Mouse (Mus musculus) forebrain, embryonic 11.5 days (tissue): Measurements from ENCODE around the gene Ttf2. TPM values are rescaled to one million over a fixed set of nuclear protein-coding genes. Genes with fewer than 3 reads are reported as not detected.

ENCODE experiments used
- ATAC-seq: fragments of 200-750 bp; cut with Nextera tagmentation; replicated peaks from 2 replicates; pipeline ENCODE4 v1.8.0; 2017; ENCODE audit warnings: moderate TSS enrichment; ENCODE audit not compliant: low FRiP score
- DNase-seq: peaks from one replicate; pipeline ENCODE4 v3.0.0-alpha.2; 2017; ENCODE audit warnings: low spot score
- H3K27ac ChIP-seq: fragments of 300-500 bp; sonication (generic); 2 replicates; pipeline ENCODE4 v1.5.1; 2014; ENCODE audit warnings: low read depth, low read length
- H3K27me3 ChIP-seq: fragments of 300-500 bp; sonication (generic); 2 replicates; pipeline ENCODE4 v1.6.1; 2014; ENCODE audit warnings: mild to moderate bottlenecking, low read length, mixed read lengths; ENCODE audit not compliant: control insufficient read depth, insufficient read depth
- H3K36me3 ChIP-seq: fragments of 300-500 bp; sonication (generic); 2 replicates; pipeline ENCODE4 v1.6.1; 2014; ENCODE audit warnings: mild to moderate bottlenecking, low read length, moderate library complexity, mixed read lengths; ENCODE audit not compliant: control insufficient read depth, insufficient read depth
- H3K4me1 ChIP-seq: fragments of 300-500 bp; sonication (generic); replicated peaks from 2 replicates; pipeline ENCODE4 v1.6.1; 2014; ENCODE audit warnings: low read length, mixed read lengths; ENCODE audit not compliant: control insufficient read depth, insufficient read depth
- H3K4me2 ChIP-seq: fragments of 300-500 bp; sonication (generic); 2 replicates; pipeline ENCODE4 v1.6.1; 2014; ENCODE audit warnings: low read depth, mild to moderate bottlenecking, low read length, moderate library complexity, mixed read lengths; ENCODE audit not compliant: severe bottlenecking
- H3K4me3 ChIP-seq: fragments of 300-500 bp; sonication (generic); 2 replicates; pipeline ENCODE4 v1.5.1; 2014; ENCODE audit warnings: low read depth, low read length
- H3K9ac ChIP-seq: fragments of 300-500 bp; sonication (generic); 2 replicates; pipeline ENCODE4 v1.6.1; 2014; ENCODE audit warnings: low read length
- H3K9me3 ChIP-seq: fragments of 300-500 bp; sonication (generic); 2 replicates; pipeline ENCODE4 v1.6.1; 2016; ENCODE audit warnings: low read length, mixed read lengths; ENCODE audit not compliant: control insufficient read depth
- WGBS: fragments of 180-500 bp; shearing (Covaris S2); extraction: QIAGEN DNeasy Blood & Tissue Kit; methylation state at CpG from one replicate; pipeline ENCODE4 v1.1.7; 2014; 5-methylcytosine and 5-hydroxymethylcytosine counted together
- polyA plus RNA-seq: library from polyadenylated mRNA; unstranded; fragments of >200 nt; fragmentation: Nextera tagmentation; extraction: Ambion mirVana; gene quantifications from 2 replicates; pipeline ENCODE4 v1.2.1, GENCODE M21; 2014

The Ttf2 gene
- polyA plus RNA-seq, 1 experiment from 2014 or later = 30.8 TPM

DNA sequence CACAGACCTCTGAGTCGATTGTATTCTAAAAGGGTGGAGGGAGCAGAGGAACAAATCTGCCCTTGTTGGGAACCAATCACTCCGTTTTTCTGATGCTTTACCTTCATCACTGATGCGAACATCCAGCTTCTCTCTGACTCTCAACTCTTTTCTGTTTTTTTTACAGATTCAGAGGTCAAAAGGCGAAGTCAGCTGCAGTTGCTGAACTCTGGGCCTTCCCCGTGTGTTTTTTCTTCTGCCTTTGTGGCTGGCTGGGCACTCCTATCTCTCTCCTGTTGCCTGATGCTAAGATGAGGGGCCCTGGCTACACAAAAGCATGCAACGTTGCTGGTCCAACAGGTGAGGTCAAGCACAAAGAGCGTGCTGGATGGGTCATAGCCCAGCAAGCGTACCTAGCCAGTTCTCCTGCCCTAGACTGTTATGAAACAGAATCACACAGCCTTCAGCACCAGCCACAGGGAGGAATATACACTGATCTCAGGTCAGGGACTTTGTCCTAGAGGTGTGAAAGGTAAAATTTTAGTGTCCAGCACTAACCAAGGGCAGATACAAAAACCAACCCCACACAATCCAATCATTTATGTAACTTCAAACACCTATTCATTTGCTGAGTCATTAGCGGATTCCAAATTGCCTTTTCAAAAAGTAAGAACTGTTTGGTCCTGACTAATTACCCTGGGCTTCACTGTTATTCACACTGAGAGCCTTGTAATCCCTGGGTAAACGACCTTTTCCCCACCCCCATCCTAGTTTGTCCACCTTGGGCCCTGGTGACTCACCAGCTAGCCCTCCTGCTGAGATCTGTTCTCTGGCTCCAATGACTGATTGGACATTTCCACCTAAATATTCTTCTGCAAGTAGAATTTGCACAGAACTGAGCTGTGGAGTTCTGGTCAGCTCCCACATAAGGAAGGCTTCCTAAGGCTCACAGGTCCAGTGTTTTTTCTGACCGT lies 76.8 kb downstream of the Ttf2 start:
- H3K36me3 ChIP-seq = no peaks in the 10 kb centered on the region
- H3K4me2 ChIP-seq = no peak overlapping the region
- no peak overlapping the region for H3K9ac ChIP-seq
- DNase-seq (no peak), ATAC-seq (no peak)
- 55% methylated on average over 11 of the region's 11 CpGs for WGBS
- H3K27ac ChIP-seq = no peak overlapping the region
- no peaks in the 10 kb centered on the region for H3K9me3 ChIP-seq
- no peaks in the 10 kb centered on the region for H3K4me1 ChIP-seq
- H3K4me3 ChIP-seq = no peak overlapping the region
- H3K27me3 ChIP-seq = no peaks in the 10 kb centered on the region

DNA sequence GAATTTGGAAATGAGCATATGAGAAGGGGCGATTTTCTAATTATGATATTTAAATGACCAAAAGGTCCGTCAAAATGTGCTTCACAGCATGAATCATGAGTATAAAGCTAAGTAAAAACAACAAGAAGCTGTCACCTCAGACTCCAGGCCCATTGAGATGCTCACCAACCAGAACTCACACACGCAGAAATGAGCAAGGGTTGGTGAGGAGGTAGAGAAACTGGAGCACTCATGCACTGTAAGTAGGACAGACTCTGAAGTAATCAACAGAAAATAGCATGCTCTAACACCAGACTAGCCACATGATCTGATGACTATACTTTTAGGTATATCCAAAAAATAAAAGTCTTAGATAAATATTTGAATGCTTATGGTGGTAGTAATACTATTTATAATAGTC lies 79.1 kb downstream of the Ttf2 start:
- no peak for ATAC-seq
- no peak for DNase-seq
- no peak overlapping the region for H3K4me3 ChIP-seq
- H3K9ac ChIP-seq = no peak overlapping the region
- H3K36me3 ChIP-seq = no peaks in the 10 kb centered on the region
- WGBS = 96% methylated on average over 3 of the region's 3 CpGs
- no peaks in the 10 kb centered on the region for H3K4me1 ChIP-seq
- no peaks in the 10 kb centered on the region for H3K9me3 ChIP-seq
- H3K4me2 ChIP-seq = no peak overlapping the region
- H3K27ac ChIP-seq = no peak overlapping the region
- no peaks in the 10 kb centered on the region for H3K27me3 ChIP-seq

DNA sequence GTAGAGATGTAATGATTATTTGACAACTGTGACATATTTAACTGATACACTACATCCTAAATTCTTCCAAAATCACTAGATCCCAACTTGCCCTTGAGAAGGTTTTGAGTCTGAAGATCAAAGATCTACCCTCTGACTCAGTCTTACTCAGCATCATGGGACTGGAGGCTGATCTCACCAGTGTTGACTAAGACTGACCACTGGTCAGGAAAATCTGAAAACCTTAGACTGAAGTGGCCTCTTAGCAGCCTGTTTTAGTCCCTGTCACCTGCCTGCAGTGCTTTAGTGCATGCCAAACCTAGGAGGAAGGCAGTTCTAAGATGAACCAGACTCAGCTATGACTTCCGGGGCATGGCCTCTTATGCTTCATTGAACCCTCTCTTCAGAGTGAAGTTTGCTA lies 80.2 kb downstream of the Ttf2 start:
- DNase-seq = no peak
- no peaks in the 10 kb centered on the region for H3K27me3 ChIP-seq
- no peaks in the 10 kb centered on the region for H3K4me1 ChIP-seq
- no peak overlapping the region for H3K4me2 ChIP-seq
- no peak overlapping the region for H3K27ac ChIP-seq
- no peak for ATAC-seq
- no peak overlapping the region for H3K9ac ChIP-seq
- H3K4me3 ChIP-seq = no peak overlapping the region
- H3K36me3 ChIP-seq = no peaks in the 10 kb centered on the region
- WGBS = 90% methylated on average over 1 of the region's 1 CpGs
- no peaks in the 10 kb centered on the region for H3K9me3 ChIP-seq

Other genes starting within 250 kb of the Ttf2 start
- 0.09 and 0.20 TPM in 2 replicates for gene Vtcn1, start 144.2 kb downstream of the Ttf2 start, polyA plus RNA-seq
- gene Trim45, start 47.5 kb downstream of the Ttf2 start, polyA plus RNA-seq = 5.0 and 5.9 TPM in 2 replicates
- gene Cd101, start 59.9 kb upstream of the Ttf2 start, polyA plus RNA-seq = 0.07 TPM in 1 of 2 replicates, not detected in the other
- gene Ptgfrn, start 140.6 kb upstream of the Ttf2 start, polyA plus RNA-seq = 5.1 and 5.3 TPM in 2 replicates